Mouse (Mus musculus): ENCODE measurements around the gene F8a. TPM values are rescaled to one million over a fixed set of nuclear protein-coding genes. Genes with fewer than 3 reads are reported as not detected.
"Not testable (repeated sequence)": the region's sequence is repeated elsewhere in the genome, so short reads cannot be mapped to it uniquely, and the experiment has no call there.

The F8a gene
- total and polyA plus RNA-seq, 3 experiments = 3.4 to 6.0 TPM; not detected in 1

DNA sequence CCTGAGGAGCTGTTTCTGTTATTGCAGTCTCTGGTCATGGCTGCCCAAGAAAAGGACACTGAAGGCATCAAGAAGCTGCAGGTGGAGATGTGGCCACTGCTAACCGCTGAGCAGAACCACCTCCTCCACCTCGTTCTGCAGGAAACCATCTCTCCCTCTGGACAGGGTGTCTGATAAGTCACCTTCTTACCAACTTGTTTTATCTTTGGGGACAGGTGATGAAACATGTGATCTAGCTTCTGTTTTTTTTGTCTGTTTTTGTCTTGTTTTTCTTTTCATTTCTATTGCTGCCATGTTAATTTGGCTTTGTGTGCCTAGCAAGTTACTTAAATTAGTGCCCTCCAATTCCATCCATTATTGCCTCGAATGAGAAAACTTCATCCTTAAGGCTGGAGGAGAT lies 1.2 kb downstream of the F8a start (continued):
- TF ChIP-seq E2F4 (IDR thresholded peaks at IDR 0.05; ENCODE audit: borderline replicate concordance, low read depth, low read length) (no peak), POLR2AphosphoS5 (IDR thresholded peaks at IDR 0.05; ENCODE audit: borderline replicate concordance, low read depth, low read length) (no peak), ZMIZ1 (IDR thresholded peaks at IDR 0.05; ENCODE audit: low read depth, low read length) (no peak), NRF1 (IDR thresholded peaks at IDR 0.05; ENCODE audit: insufficient read depth, low read depth, low read length, poor library complexity, severe bottlenecking) (no peak), MEF2A (IDR thresholded peaks at IDR 0.05; ENCODE audit: extremely low read depth, insufficient replicate concordance, low read depth, low read length, poor library complexity, severe bottlenecking) (no peak), MAZ (IDR thresholded peaks at IDR 0.05; ENCODE audit: low read depth, low read length) (no peak), SMC3 (IDR thresholded peaks at IDR 0.05; ENCODE audit: low read depth, low read length) (no peak), CHD1 (IDR thresholded peaks at IDR 0.05; ENCODE audit: low read depth, low read length) (no peak), KAT2A (conservative IDR thresholded peaks at IDR 0.05; ENCODE audit: low read depth, low read length) (no peak), TAL1 (IDR thresholded peaks at IDR 0.05; ENCODE audit: low read length) (0 out of 2 replicates have a peak, but pooled peaks have one; percentile 17), POLR2A (IDR thresholded peaks at IDR 0.05; ENCODE audit: control insufficient read depth in 1 of 2, insufficient read depth in 1 of 2, low read depth in 1 of 2, low read length in 2 of 2, poor library complexity in 1 of 2) (no peak), USF1 (IDR thresholded peaks at IDR 0.05; ENCODE audit: low read depth, low read length) (peak; percentile 55; the same call in 1 of the 2 replicates), SIN3A (IDR thresholded peaks at IDR 0.05; ENCODE audit: low read length) (peak; percentile 41; the same call in 1 of the 2 replicates), CTCF (IDR thresholded peaks at IDR 0.05 in 2 of 3, conservative IDR thresholded peaks at IDR 0.05 in 1 of 3; ENCODE audit: control insufficient read depth in 1 of 3, insufficient read depth in 1 of 3, low read depth in 2 of 3, low read length in 3 of 3, poor library complexity in 1 of 3, severe bottlenecking in 1 of 3) (no peak), RCOR1 (IDR thresholded peaks at IDR 0.05; ENCODE audit: low read depth, low read length) (no peak), USF2 (IDR thresholded peaks at IDR 0.05; ENCODE audit: borderline replicate concordance in 1 of 2, insufficient read depth in 1 of 2, low read depth in 1 of 2, low read length in 2 of 2) (no peak)

DNA sequence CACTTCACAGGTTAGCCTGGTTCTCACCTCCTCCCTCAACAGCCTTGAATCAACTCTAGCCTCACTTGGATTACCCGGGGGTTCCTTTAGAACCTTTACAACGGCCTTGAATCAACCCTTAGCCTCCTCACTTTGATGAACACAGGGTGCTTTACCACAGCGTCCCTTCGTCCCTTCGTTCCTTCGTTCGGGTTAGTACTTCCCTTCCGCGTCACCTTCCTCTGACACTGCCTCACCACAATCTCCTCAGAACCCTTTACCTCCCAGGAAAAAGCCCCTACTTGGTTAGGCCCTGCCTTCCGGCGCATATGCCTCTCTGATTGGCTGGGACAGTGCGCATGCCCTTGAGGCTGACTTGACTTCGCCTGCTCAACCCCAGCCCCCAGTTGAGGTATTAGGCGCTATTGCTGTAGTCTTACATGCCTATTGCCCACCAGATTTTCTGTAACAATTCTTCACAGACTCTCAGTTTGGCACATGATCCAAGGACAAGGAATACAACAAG lies 14.8 kb downstream of the F8a start, which contains the start of gene Xlr4c:
TSS of gene Xlr4c (minus strand) at position 310 of the 505 bp plus-strand sequence.
- H3K27me3 ChIP-seq (ENCODE audit: control insufficient read depth in 1 of 2, insufficient read depth in 2 of 2, low read length in 2 of 2); H3K36me3 ChIP-seq (ENCODE audit: control insufficient read depth in 1 of 2, insufficient read depth in 2 of 2, low read length in 2 of 2); H3K27ac ChIP-seq (ENCODE audit: control insufficient read depth, low read depth, low read length); H3K9me3 ChIP-seq (replicated peaks; ENCODE audit: insufficient read depth, low read length); DNase-seq (ENCODE audit: low read depth, low spot score); H3K4me1 ChIP-seq (ENCODE audit: control insufficient read depth in 1 of 2, insufficient read depth in 2 of 2, low read length in 2 of 2); H3K79me2 ChIP-seq (ENCODE audit: control insufficient read depth, insufficient read depth, low read length, poor library complexity): not testable (repeated sequence)
- Histone ChIP-seq H3K4me3 (ENCODE audit: control insufficient read depth in 1 of 2, insufficient read depth in 1 of 2, low read depth in 2 of 2, low read length in 2 of 2) (peak within 1 kb of the TSS; percentile 36 to 43; a peak in 3 of 4 replicates), H3K9ac (ENCODE audit: control insufficient read depth, low read depth, low read length, poor library complexity, severe bottlenecking) (peak within 1 kb of the TSS; percentile 9; the same call in 1 of the 2 replicates)
- TF ChIP-seq POLR2A (IDR thresholded peaks at IDR 0.05; ENCODE audit: control insufficient read depth in 1 of 2, insufficient read depth in 1 of 2, low read depth in 1 of 2, low read length in 2 of 2, poor library complexity in 1 of 2) (peak in 1 of 2 experiments; percentile 22; a peak in 1 of 4 replicates), NRF1 (IDR thresholded peaks at IDR 0.05; ENCODE audit: insufficient read depth, low read depth, low read length, poor library complexity, severe bottlenecking) (peak; percentile 39; the same call in 1 of the 2 replicates)

DNA sequence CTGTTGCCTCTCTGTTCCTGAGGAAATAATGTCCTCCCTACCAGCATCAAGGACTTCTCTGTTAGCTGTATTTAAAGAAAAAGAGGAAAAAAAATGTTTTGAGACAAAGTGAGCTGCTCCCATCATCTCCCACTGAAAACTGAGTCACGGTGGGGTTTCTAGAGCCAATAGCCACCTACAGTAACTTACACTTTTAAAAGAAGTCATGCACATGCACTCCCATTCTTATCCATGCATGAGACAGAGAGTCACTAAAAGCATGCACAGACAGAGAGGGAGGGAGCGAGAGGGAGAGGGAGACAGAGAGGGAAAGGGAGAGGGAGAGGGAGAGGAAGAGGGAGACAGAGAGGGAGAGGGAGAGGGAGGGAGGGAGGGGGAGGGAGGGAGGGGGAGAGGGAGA lies 34.3 kb downstream of the F8a start:
- not testable (repeated sequence) for H3K4me3 ChIP-seq (ENCODE audit: control insufficient read depth in 1 of 2, insufficient read depth in 1 of 2, low read depth in 2 of 2, low read length in 2 of 2); H3K9ac ChIP-seq (ENCODE audit: control insufficient read depth, low read depth, low read length, poor library complexity, severe bottlenecking); H3K27me3 ChIP-seq (ENCODE audit: control insufficient read depth in 1 of 2, insufficient read depth in 2 of 2, low read length in 2 of 2); H3K4me1 ChIP-seq (ENCODE audit: control insufficient read depth in 1 of 2, insufficient read depth in 2 of 2, low read length in 2 of 2); H3K79me2 ChIP-seq (ENCODE audit: control insufficient read depth, insufficient read depth, low read length, poor library complexity); DNase-seq (ENCODE audit: low read depth, low spot score); H3K36me3 ChIP-seq (ENCODE audit: control insufficient read depth in 1 of 2, insufficient read depth in 2 of 2, low read length in 2 of 2); H3K27ac ChIP-seq (ENCODE audit: control insufficient read depth, low read depth, low read length); H3K9me3 ChIP-seq (replicated peaks; ENCODE audit: insufficient read depth, low read length)

Measured in MEL (cell line).